Mouse (Mus musculus): ENCODE measurements around the gene Bmp2k.

GRCm38 (mm10) chr5:97048905-97049304 lies 51.4 kb downstream of the Bmp2k start:
- TF ChIP-seq CTCF (IDR thresholded peaks at IDR 0.05; ENCODE audit: borderline replicate concordance, extremely low read depth, insufficient read depth, insufficient read length), result no peak
- no peak for TF ChIP-seq POLR2A (IDR thresholded peaks at IDR 0.05; ENCODE audit: borderline replicate concordance, extremely low read depth, insufficient read depth, insufficient read length, poor library complexity, severe bottlenecking)

Measured in brain, embryonic 14.5 days (tissue).